Mouse (Mus musculus): ENCODE data around the gene Lrrc71.

Gene Lrrc71

GRCm38 (mm10) chr3:87724556-87724955 lies 23.9 kb downstream of the Lrrc71 start:
- no peak for DNase-seq (ENCODE audit: low read depth, low spot score)

- DNase-seq (ENCODE audit: low read depth, low spot score): no peak
Observed at GRCm38 (mm10) chr3:87718525-87718924, 29.9 kb downstream of the Lrrc71 start.
